Mouse (Mus musculus) heart, postnatal 0 days (tissue): ENCODE data around the gene Prss40.

Source experiments
- CTCF ChIP-seq: IDR thresholded peaks from 2 replicates; pipeline ENCODE4 v1.5.1; 2016; ENCODE audit warnings: antibody characterized with exemption, control low read depth, low read depth
- EP300 ChIP-seq: IDR thresholded peaks from 2 replicates; pipeline ENCODE4 v1.6.1; 2016; ENCODE audit warnings: antibody characterized with exemption, low read depth

GRCm38 (mm10) chr1:34516595-34516994 is 44.1 kb downstream of the Prss40 start:
- TF ChIP-seq CTCF, result no peak
- no peak for TF ChIP-seq EP300
